Mouse (Mus musculus): ENCODE results near the gene Gm2888.
"Not testable (repeated sequence)": the region's sequence is repeated elsewhere in the genome, so short reads cannot be mapped to it uniquely, and the experiment has no call there.

Gene Gm2888

DNA sequence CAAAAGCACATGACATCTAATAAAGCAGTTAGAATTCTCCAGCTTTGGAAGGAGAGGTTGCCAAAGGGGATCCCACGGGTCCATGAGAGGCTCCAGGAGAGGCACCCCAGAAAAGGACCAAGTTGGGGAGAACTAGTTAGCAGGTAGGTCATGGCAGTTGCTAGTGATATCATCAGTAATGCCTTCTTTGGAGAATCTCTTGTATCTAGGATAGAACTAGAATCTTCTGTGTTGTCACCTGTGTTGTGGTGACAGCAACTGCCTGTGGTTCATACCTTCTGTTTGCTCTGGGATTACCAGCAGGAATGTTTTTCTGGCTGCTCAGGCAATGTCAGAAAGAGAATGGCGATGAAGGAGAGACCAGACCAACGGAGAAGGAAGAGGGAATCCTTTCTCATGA is at the start of gene Gm2888:
Gene Gm2888, plus strand, starts transcription at position 301 of the 400 bp plus-strand sequence.
- DNase-seq, result not testable (repeated sequence)

DNA sequence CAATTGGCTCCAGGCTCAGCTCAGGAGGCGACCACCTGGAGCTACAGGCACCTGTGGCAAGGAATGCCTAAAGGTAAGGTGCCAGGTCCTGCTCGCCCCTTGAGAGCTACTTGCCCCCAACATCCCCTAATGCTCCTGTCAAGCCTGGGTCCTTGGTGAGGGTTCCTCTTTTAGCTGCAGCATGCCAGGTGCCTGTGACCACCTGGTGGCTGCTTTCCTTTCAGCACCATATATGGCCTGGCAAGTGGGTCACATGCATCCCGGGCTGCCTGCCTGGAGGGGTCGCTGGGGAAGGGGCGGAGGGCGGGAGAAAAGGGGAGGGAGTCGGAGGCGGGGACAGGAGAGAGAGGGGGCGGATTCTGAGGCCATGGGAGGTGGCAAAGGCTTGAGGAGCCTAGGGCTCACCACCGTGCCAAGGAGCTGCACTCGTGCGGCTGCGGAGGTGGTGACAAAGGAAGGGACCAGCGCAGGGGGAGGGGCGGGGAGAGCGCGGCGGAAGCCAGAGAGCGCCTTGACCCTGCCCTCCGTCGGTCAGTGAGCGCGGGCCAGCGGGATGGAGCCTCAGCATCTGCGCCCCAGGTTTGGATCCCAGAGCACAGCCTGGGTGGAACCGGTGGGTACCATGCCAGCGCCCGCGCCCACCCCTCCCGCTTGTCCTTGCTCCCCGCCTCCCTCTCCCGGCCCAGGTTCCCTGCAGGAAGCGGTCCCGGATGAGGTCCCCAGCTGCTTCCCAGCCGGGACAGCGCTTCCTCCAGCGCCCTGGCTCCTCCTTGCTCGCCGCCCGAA is 19.1 kb downstream of the Gm2888 start, which contains the start of gene Gm2897:
Gene Gm2897, plus strand, starts transcription at position 559 of the 786 bp plus-strand sequence.
- DNase-seq, result not testable (repeated sequence)

DNA sequence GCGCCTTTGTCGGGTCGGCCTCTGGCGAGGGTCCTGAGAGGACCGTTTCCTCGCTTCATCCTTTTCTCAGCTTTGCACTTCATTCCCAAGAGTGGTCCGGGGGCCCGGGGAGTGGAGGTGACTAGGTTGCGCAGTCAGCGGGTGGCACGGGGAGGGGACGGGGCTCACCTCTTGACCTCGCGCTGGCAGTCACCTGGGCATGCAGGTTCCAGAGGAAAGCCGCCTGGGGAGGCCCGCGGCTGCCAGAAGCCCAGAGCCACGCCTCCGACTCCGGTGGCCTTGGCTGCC is 19.7 kb downstream of the Gm2888 start:
- not testable (repeated sequence) for DNase-seq

GRCm38 (mm10) chr14:3050087-3050486 is 20.3 kb downstream of the Gm2888 start:
- not testable (repeated sequence) for DNase-seq

All from thymus, postnatal 14 days (tissue).